Mouse (Mus musculus) macrophage (primary cell): ENCODE measurements around the gene Ctnna3. TPM values are rescaled to one million over a fixed set of nuclear protein-coding genes. Genes with fewer than 3 reads are reported as not detected.
"Not testable (repeated sequence)": the region's sequence is repeated elsewhere in the genome, so short reads cannot be mapped to it uniquely, and the experiment has no call there.

Experiments used
- H3K27ac ChIP-seq: fragments of 350-480 bp; formaldehyde crosslinking; 2 replicates; pipeline ENCODE4 v1.9.0; 2021
- H3K36me3 ChIP-seq: fragments of 350-480 bp; formaldehyde crosslinking; 2 replicates; pipeline ENCODE4 v1.9.0; 2021; ENCODE audit errors: inconsistent target
- H3K4me3 ChIP-seq: fragments of 350-480 bp; formaldehyde crosslinking; 2 replicates; pipeline ENCODE4 v1.9.0; 2021; ENCODE audit errors: inconsistent target
- H3K79me2 ChIP-seq: fragments of 350-480 bp; formaldehyde crosslinking; 2 replicates; pipeline ENCODE4 v1.9.0; 2021; ENCODE audit errors: inconsistent target
- WGBS: methylation state at CpG from one replicate; pipeline ENCODE4 v1.1.7; 2026; ENCODE audit warnings: inconsistent platforms; ENCODE audit not compliant: missing documents; 5-methylcytosine and 5-hydroxymethylcytosine counted together
- polyA plus RNA-seq: library from polyadenylated mRNA; stranded (reverse); fragments of 250-400 nt; gene quantifications from 3 replicates; pipeline ENCODE4 v1.2.4, GENCODE M21; 2018; ENCODE audit warnings: inconsistent platforms

The Ctnna3 gene
- polyA plus RNA-seq, 1 experiment from 2014 or later: not detected

DNA sequence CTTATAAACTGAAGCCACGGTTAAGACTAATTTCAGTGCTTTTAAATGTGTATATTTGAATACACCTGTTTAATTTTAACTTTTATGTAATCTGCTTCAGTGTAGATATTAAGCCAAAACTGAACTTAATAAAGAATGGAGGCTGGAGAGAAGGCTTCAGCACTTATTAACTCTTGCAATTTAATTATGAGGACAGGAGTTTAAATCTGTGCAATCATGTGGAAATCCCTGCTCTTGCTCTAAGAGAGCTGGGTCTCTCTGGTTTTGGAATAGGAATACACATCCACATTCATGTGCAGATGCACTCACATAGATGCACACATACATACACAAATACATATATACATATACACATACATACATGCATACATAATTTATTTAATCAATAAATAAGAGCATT is 1468.8 kb downstream of the Ctnna3 start:
- Histone ChIP-seq H3K36me3 (no peaks in the 10 kb centered on the region), H3K27ac (no peak overlapping the region), H3K4me3 (no peak overlapping the region), H3K79me2 (no peaks in the 10 kb centered on the region)
- WGBS: 88% methylated on average over 1 of the region's 1 CpGs

DNA sequence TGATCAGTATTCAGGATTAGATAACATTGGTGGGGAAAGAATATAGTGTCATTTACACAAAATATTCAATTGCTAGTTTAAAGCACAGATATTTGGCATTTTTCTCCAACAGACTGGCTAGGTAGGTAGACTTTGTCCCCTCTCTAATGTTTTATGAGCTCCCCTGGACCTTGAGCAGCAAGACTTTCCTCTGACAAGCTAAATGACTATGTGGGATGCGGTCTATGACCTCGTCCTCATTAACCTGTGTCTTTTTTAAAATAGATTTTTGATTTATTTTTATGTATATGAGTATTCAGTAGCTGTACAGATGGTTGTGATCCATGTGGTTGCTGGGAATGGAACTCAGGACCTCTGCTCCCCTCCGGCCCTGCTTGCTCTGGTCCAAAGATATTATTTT is 1471.8 kb downstream of the Ctnna3 start:
- no peaks in the 10 kb centered on the region for H3K36me3 ChIP-seq
- H3K4me3 ChIP-seq: no peak overlapping the region
- WGBS: 79% methylated on average over 3 of the region's 3 CpGs
- no peak overlapping the region for H3K27ac ChIP-seq
- H3K79me2 ChIP-seq: no peaks in the 10 kb centered on the region

DNA sequence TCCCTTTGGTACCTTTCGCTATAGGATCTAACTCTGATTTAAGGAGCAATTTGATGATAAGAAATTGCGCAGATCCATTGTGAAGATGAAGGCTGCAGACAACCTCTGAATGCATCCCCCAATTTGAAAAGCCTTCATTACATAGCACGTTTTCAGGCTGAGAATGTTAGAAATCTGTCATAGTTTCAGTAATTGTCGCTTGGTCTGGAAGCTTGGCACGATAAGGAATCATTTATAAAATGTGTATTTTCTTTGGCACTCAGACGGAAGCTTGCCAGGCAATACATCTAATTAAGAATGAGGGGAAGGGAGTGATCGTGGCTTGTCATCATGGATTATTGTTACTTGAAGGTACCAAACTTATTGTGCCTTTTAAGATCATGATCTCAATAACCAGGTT is 1511.1 kb downstream of the Ctnna3 start:
- 86% methylated on average over 7 of the region's 7 CpGs for WGBS
- no peaks in the 10 kb centered on the region for H3K36me3 ChIP-seq
- no peak overlapping the region for H3K4me3 ChIP-seq
- no peaks in the 10 kb centered on the region for H3K79me2 ChIP-seq
- H3K27ac ChIP-seq: no peak overlapping the region

DNA sequence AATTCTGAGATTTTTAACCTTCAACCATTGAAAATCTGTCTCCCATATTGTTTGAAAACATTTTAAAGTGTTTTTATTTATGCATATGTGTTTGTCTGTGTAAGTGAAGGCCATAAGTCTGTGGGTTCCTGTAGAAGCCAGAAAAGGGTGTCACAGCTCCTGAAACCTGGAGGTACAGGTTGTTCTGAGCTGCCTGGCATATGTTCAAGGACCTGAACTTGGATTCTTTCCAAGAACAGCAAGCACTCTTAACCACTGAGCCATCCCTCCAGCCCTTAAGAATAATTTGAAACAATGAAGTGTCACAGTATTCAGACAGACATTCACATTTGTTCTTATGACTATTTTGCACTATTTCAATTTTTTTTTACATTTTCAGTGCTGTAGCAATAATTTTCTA is 1528.5 kb downstream of the Ctnna3 start:
- no peaks in the 10 kb centered on the region for H3K36me3 ChIP-seq
- no peak overlapping the region for H3K27ac ChIP-seq
- no peaks in the 10 kb centered on the region for H3K79me2 ChIP-seq
- no peak overlapping the region for H3K4me3 ChIP-seq

DNA sequence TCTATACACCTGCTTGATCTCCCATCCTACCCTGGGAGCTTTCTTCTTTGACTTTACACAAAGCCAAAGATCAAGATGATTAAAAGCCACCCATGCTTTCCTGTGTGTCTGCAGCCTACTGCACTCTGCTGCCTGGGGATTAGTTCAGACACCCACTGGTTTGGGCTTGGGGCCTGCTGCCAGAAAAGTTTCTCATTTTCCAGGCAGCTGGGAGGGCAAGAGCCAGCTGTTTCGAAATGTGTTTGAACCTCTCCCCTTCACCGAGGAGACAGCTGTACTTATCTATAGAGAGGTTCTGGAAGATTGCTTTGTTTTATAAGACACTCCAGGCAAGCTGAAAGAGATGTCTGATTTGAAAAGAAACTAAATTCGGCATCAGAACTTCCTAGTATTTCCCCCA is 1563.0 kb downstream of the Ctnna3 start:
- WGBS: 78% methylated on average over 3 of the region's 3 CpGs
- H3K27ac ChIP-seq: no peak overlapping the region
- H3K36me3 ChIP-seq: no peaks in the 10 kb centered on the region
- no peak overlapping the region for H3K4me3 ChIP-seq
- H3K79me2 ChIP-seq: no peaks in the 10 kb centered on the region

DNA sequence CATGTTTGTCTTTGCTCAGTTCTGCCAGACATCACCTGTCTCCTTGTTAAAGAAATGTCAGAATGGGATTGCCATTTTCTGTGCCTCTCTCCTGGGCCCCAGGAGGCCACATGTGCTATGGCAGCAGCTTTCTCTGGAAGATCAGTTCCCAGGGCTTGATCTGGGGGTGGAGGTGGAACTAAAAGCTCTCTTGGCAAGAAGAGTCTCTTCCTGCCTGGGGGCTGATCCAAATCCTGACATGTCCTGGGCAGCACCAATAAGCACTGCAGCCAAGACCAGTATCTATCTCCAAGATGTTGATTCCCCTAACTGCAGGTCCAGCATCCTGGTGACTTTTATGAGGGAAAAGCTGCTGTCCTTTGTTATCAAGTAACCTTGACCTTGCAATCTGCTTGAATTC is 1583.6 kb downstream of the Ctnna3 start:
- H3K36me3 ChIP-seq: no peaks in the 10 kb centered on the region
- H3K4me3 ChIP-seq: no peak overlapping the region
- H3K27ac ChIP-seq: no peak overlapping the region
- no peaks in the 10 kb centered on the region for H3K79me2 ChIP-seq

DNA sequence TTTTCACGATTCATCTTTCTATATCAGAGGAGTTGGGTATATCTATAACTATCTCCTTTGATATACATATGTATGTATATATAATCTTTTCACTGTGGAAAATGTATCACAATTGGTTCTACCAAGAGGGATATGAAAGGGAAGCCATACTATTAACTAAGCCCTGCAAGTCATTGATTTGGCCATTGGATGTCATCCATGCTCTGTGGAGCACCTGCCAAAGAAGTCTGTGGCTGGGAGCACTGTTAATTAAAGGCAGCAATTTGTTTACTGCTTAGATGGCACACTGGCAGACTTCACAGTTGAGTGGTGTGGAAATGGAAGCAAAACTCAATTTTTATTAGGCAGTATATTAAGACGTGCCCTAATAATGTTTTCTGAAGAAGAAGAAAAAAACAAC is 1592.8 kb downstream of the Ctnna3 start:
- Histone ChIP-seq H3K4me3 (no peak overlapping the region), H3K27ac (no peak overlapping the region), H3K36me3 (no peaks in the 10 kb centered on the region), H3K79me2 (no peaks in the 10 kb centered on the region)
- 83% methylated on average over 1 of the region's 2 CpGs for WGBS

DNA sequence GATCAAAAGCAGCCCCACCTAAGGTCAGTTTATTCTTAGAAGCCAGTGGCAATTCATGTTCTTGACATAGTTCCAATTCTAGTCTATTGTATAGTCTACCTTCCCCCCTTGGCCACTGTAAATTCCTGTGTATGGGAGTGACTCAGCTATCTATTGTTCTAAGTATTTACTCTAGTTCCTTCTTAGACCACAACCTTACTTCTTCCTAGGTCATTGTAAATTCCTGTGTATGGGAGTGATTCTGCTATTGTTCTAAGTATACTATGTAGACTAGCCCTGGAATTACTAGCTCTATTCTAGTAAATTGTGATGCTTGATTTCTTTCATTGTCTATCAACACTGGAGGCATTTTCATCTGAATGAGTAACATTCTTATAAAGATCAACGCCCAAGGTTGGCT is 1603.6 kb downstream of the Ctnna3 start:
- H3K4me3 ChIP-seq, H3K79me2 ChIP-seq, H3K27ac ChIP-seq, H3K36me3 ChIP-seq: not testable (repeated sequence)
- 94% methylated on average over 1 of the region's 1 CpGs for WGBS

Other genes with a start within 250 kb of the Ctnna3 start
- gene Mypn, start 226.1 kb upstream of the Ctnna3 start, polyA plus RNA-seq: not detected in 3 replicates
- 24.3 to 43.8 TPM (median 40.5 TPM) in 3 replicates for gene Herc4, start 186.3 kb upstream of the Ctnna3 start, polyA plus RNA-seq
- 10.9 to 13.4 TPM (median 13.3 TPM) in 3 replicates for gene Sirt1, start 48.4 kb upstream of the Ctnna3 start, polyA plus RNA-seq
- gene Dnajc12, start 47.7 kb upstream of the Ctnna3 start, polyA plus RNA-seq: 9.2 to 14.2 TPM (median 9.3 TPM) in 3 replicates
- gene Gm7075, start 8.3 kb upstream of the Ctnna3 start, polyA plus RNA-seq: not detected in 3 replicates